Mouse (Mus musculus): ENCODE results near the gene Cacna1e.

DNA sequence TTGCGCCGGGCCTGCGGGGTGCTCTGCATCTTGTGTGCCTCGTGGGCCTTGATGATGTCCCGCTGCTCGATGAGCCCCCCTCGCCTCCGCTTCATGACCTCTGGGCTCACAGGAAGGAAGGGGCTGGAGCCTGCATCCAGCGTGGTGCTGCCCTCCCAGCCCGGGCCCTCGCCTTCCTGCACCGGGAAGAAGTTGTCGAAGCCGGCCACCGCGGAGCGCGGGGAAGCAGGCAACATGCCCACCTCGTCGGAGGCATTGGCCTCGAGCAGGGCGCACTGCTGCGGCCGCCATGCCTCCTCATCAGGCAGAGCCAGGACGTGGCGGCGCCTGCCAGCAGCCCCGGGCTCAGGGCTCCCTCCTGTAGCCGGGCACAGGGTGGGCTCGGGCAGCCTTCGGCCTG, 85.0 kb downstream of the Cacna1e start:
- TF ChIP-seq CTCF (conservative IDR thresholded peaks at IDR 0.05; ENCODE audit: insufficient read depth, insufficient read length, low read depth, low read length) (no peak), POLR2A (IDR thresholded peaks at IDR 0.05; ENCODE audit: low read depth, low read length) (no peak)
